Mouse (Mus musculus) midbrain, embryonic 10.5 days (tissue): Measurements from ENCODE around the gene Pkmyt1. TPM values are rescaled to one million over a fixed set of nuclear protein-coding genes. Genes with fewer than 3 reads are reported as not detected.
A peak's percentile ranks its signal among the peaks of the same experiment; 100 is the strongest.
"Not testable (repeated sequence)": the region's sequence is repeated elsewhere in the genome, so short reads cannot be mapped to it uniquely, and the experiment has no call there.

Experiments
- DNase-seq: peaks from one replicate; pipeline ENCODE4 v3.0.0-alpha.2; 2017; ENCODE audit warnings: low spot score
- H3K27ac ChIP-seq: fragments of 300-500 bp; sonication (generic); replicated peaks from 2 replicates; pipeline ENCODE4 v1.5.1; 2016; ENCODE audit warnings: mild to moderate bottlenecking
- H3K27me3 ChIP-seq: fragments of 300-500 bp; sonication (generic); 2 replicates; pipeline ENCODE4 v1.6.1; 2016; ENCODE audit warnings: low read depth, mild to moderate bottlenecking; ENCODE audit not compliant: poor library complexity, severe bottlenecking
- H3K36me3 ChIP-seq: fragments of 300-500 bp; sonication (generic); 2 replicates; pipeline ENCODE4 v1.6.1; 2016; ENCODE audit warnings: mild to moderate bottlenecking, moderate library complexity
- H3K4me1 ChIP-seq: fragments of 300-500 bp; sonication (generic); 2 replicates; pipeline ENCODE4 v1.6.1; 2016
- H3K4me3 ChIP-seq: fragments of 300-500 bp; sonication (generic); 2 replicates; pipeline ENCODE4 v1.5.1; 2016; ENCODE audit warnings: mild to moderate bottlenecking, moderate library complexity
- H3K9me3 ChIP-seq: fragments of 300-500 bp; sonication (generic); replicated peaks from 2 replicates; pipeline ENCODE4 v1.6.1; 2016; ENCODE audit warnings: mild to moderate bottlenecking
- WGBS: fragments of 180-500 bp; shearing (Covaris S2); methylation state at CpG from one replicate; pipeline ENCODE4 v1.1.7; 2016; 5-methylcytosine and 5-hydroxymethylcytosine counted together
- polyA plus RNA-seq: library from polyadenylated mRNA; unstranded; fragments of >200 nt; fragmentation: Nextera tagmentation; extraction: Ambion mirVana; gene quantifications from 2 replicates; pipeline ENCODE4 v1.2.1, GENCODE M21; 2016

Pkmyt1 gene
- polyA plus RNA-seq, 1 experiment from 2014 or later = 58.5 TPM

DNA sequence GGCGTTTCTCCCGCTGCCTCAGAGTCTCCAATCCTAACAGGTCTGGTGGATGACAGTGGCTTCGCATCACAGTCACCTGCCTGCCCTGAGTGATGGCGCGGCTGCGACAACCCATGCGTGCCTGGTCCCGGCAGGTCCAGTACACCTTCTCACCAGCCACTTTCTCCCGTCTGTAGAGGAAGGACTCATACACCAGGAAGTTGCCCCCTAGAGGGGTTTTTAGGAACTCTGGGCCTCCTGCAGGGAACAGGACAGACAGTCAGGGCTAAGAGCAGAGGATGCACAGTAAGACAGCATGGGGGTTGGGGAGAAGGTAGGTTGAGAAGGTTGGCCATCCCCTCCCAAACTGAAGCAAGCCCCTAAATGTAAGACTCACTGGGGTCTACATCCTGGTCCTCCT is 34.1 kb downstream of the Pkmyt1 start:
- H3K27me3 ChIP-seq = no peaks in the 10 kb centered on the region
- peaks cover 91% of the 10 kb centered on the region for H3K36me3 ChIP-seq
- H3K9me3 ChIP-seq = no peaks in the 10 kb centered on the region; the same call in 1 of the 2 replicates
- DNase-seq = no peak
- 92% methylated on average over 9 of the region's 9 CpGs for WGBS
- no peak overlapping the region for H3K4me3 ChIP-seq
- H3K4me1 ChIP-seq = no peaks in the 10 kb centered on the region
- no peak overlapping the region for H3K27ac ChIP-seq

DNA sequence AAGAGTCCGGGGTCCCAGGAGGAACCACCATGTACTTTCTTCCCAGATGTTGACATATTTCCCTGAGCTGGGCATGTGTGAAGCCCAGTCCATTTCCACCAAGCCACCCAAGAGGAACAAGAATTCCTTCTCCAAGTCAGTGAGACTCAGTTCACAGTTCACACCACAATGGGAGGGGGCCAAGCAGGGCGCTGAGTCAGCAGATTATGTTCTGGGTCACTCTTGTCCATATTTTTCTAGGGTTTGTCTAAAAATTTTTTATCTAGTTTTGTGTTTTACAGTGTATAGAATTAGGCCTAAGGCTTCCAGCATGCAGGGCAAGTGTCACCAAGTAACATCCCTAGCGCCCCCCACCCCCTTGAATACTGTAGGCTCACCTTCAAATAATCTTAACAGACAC is 35.0 kb downstream of the Pkmyt1 start:
- WGBS = 94% methylated on average over 3 of the region's 3 CpGs
- no peak overlapping the region for H3K27ac ChIP-seq
- H3K4me1 ChIP-seq = no peaks in the 10 kb centered on the region
- no peaks in the 10 kb centered on the region; the same call in 1 of the 2 replicates for H3K9me3 ChIP-seq
- peaks cover 91% of the 10 kb centered on the region for H3K36me3 ChIP-seq
- no peaks in the 10 kb centered on the region for H3K27me3 ChIP-seq
- DNase-seq = no peak
- H3K4me3 ChIP-seq = no peak overlapping the region

DNA sequence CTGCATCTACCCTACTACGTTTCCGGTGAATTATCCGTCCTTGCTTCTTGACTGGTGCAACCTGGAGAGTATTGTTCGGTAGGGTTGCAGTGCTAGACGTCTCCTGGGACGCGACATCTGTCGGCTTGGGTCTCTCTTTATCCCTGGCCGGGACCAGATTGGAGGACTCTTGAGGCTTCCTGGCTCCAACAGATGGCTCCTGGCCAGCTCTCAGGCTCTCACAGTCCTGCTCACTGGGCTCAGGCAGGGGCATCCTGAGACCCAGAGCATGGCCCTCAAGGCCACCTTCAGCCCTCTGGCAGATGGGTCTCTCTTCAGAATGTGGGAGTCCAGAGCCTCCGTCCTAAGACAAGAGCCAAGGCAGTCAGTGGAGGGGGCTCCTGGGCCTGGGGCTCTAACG is 36.8 kb downstream of the Pkmyt1 start:
- Histone ChIP-seq H3K4me3 (no peak overlapping the region), H3K36me3 (peaks cover 89% of the 10 kb centered on the region), H3K27ac (no peak overlapping the region), H3K4me1 (no peaks in the 10 kb centered on the region), H3K27me3 (no peaks in the 10 kb centered on the region), H3K9me3 (no peaks in the 10 kb centered on the region; the same call in 1 of the 2 replicates)
- no peak for DNase-seq
- WGBS = 94% methylated on average over 11 of the region's 11 CpGs

DNA sequence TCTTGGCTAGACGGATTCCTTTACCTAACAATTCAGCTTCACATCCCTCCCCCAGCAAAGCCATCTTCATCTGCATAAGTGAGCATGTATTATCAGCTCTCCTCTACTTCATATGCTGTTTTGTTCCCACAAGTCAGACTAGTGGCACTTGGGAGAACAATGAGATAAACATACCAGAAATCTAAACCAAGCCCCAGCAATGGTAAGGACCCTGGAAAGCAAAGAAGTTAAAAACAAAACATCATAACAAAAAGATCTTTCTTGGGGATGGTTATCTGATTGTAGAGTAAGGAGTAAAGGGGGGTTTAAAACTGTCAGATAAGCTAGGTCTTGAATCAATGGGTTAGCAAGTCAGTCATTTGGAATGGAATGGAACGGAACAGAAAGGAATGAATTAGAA is 44.4 kb downstream of the Pkmyt1 start:
- WGBS = 10% methylated on average over 2 of the region's 2 CpGs
- Histone ChIP-seq H3K4me3 (peak overlapping the region; percentile 91), H3K36me3 (peaks cover 42% of the 10 kb centered on the region), H3K27ac (peak overlapping the region; percentile 98), H3K9me3 (no peaks in the 10 kb centered on the region), H3K4me1 (peaks cover 23% of the 10 kb centered on the region), H3K27me3 (no peaks in the 10 kb centered on the region)
- DNase-seq = no peak

DNA sequence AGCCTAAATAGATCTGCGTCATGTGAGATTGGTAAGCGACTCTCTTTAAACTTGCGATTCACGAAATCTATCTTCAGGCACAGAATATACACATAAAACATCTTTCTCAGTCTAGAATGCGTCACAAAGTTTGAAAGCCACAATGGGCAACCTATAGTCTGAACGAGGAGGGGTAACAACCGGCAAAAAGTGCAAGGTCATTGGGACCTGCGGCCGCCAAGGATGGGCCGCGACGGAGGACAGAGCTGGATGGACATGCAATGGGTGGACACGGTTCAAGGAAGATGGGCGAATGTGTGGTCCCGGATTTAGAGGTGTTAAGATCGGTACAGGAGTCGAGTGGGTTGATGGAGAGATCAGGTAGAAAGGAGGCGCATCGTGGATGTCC is 44.8 kb downstream of the Pkmyt1 start:
- Histone ChIP-seq H3K27me3 (no peaks in the 10 kb centered on the region), H3K36me3 (peaks cover 38% of the 10 kb centered on the region), H3K4me3 (peak overlapping the region; percentile 91), H3K9me3 (no peaks in the 10 kb centered on the region), H3K27ac (peak overlapping the region; percentile 98), H3K4me1 (peaks cover 23% of the 10 kb centered on the region)
- WGBS = 2% methylated on average over 19 of the region's 19 CpGs
- DNase-seq = no peak

DNA sequence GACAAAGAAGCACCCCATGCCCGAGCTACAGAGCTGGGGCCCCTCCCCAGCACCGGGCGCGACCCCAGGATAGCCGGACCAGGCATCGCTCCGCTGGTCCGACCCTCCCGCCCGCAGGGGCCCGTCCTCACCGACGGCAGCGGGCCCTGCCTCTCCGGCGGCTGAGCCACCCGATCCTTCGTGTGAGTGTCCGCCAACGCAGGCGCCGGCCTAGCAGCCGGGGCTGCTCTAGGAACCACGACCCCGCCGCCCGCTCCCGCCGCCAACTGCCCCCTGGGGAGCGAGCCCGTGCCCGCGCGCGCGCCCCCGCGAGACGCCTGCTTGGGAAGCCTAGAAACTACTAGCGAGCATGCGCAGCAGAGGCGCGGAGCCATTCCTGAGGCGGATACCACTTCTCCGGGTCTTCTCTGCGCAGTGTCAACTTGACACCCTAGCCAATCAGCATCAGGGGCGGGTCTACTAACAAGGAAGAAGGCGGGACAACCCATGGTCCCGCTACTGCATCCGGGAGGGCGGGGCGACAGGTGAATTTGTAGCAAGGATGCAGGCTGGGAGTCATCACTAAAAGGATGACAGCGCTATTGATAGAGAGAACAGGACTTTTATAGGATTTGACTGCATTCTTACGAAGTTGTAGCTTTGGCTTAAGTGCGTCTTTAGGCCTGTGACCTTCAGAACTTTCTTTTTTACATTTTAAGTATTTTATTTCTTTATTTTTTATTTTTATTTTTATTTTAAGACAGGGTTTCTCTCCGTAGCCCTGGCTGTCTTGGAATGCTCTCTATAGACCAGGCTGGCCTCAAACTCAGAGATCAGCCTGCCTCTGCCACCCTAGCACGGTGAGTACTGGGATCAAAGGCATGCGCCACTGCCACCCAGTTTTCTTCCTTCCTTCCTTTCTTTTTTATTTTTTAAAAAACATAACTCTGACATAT is 45.4 kb downstream of the Pkmyt1 start, which contains the start of gene Flywch1:
Gene Flywch1, minus strand, starts transcription at position 319 of the 935 bp plus-strand sequence.
- peaks cover 23% of the 10 kb centered on the region for H3K4me1 ChIP-seq
- H3K27ac ChIP-seq = peak within 1 kb of the TSS; percentile 98
- H3K4me3 ChIP-seq = peak within 1 kb of the TSS; percentile 91
- WGBS = 3% methylated on average over 58 of the region's 58 CpGs
- DNase-seq = peak; percentile 99
- H3K27me3 ChIP-seq = no peaks in the 10 kb centered on the region
- peaks cover 33% of the 10 kb centered on the region for H3K36me3 ChIP-seq
- H3K9me3 ChIP-seq = no peaks in the 10 kb centered on the region

DNA sequence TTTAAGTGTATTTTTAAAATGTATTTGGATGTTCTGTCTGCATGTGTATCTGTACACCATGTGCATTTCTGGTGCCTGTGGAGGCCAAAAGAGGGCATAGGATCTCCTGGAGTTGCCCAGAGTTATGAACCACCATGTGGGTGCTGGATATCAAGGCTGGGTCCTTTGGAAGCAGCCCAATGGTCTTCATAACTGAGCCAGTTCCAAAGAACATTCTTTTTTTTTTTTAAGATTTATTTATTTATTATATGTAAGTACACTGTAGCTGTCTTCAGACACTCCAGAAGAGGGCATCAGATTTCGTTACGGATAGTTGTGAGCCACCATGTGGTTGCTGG is 46.1 kb downstream of the Pkmyt1 start:
- 80% methylated on average over 2 of the region's 2 CpGs for WGBS
- DNase-seq, H3K27ac ChIP-seq, H3K27me3 ChIP-seq, H3K9me3 ChIP-seq: not testable (repeated sequence)
- peaks cover 23% of the 10 kb centered on the region for H3K4me1 ChIP-seq
- H3K4me3 ChIP-seq = peak overlapping the region; percentile 91
- peaks cover 27% of the 10 kb centered on the region for H3K36me3 ChIP-seq

DNA sequence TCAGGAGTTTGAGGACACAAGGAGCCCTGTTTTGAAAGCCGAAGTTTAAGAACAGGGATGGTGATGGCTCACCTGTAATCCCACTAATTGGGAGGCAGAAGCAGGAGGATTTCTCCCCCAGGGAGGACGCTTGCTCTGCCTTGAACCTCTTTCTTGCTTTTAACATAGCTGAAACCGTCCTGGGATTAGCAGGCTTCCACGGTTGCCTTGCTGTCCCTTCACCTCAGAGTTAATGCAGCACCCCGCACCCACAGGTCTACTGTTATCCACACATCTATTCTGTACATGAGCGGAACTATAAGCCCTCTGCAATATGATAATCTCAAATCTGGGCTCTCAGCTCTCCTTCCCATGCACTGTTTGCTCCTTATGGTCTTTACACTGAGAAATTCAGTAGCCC is 47.5 kb downstream of the Pkmyt1 start:
- peaks cover 13% of the 10 kb centered on the region for H3K36me3 ChIP-seq
- no peak for DNase-seq
- H3K27me3 ChIP-seq = no peaks in the 10 kb centered on the region
- no peak overlapping the region for H3K27ac ChIP-seq
- no peak overlapping the region for H3K4me3 ChIP-seq
- H3K9me3 ChIP-seq = no peaks in the 10 kb centered on the region
- 75% methylated on average over 6 of the region's 6 CpGs for WGBS
- H3K4me1 ChIP-seq = peaks cover 23% of the 10 kb centered on the region

DNA sequence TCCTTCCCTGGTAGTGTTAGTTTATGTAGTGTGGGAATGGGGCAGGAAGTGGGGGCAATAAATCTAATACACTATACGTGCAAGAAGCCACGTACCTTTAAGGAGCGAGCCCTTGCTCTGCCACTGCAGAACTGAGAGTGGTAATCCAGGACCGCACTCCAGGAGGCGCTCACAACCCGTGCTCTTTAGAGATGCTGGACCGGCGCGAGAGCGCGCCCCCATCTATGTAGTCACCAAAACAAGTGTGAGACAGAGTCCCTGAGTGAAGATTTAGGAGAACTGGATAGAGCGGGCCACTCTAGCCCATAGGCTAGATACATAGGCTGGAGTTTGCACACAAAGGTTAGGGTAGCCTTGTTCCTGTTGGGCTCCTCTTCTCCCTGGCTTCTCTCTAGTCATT is 48.0 kb downstream of the Pkmyt1 start:
- Histone ChIP-seq H3K4me1 (peaks cover 23% of the 10 kb centered on the region), H3K4me3 (no peak overlapping the region), H3K9me3 (no peaks in the 10 kb centered on the region), H3K27me3 (no peaks in the 10 kb centered on the region), H3K36me3 (peaks cover 8% of the 10 kb centered on the region), H3K27ac (no peak overlapping the region)
- WGBS = 11% methylated on average over 12 of the region's 12 CpGs
- DNase-seq = peak; percentile 80

DNA sequence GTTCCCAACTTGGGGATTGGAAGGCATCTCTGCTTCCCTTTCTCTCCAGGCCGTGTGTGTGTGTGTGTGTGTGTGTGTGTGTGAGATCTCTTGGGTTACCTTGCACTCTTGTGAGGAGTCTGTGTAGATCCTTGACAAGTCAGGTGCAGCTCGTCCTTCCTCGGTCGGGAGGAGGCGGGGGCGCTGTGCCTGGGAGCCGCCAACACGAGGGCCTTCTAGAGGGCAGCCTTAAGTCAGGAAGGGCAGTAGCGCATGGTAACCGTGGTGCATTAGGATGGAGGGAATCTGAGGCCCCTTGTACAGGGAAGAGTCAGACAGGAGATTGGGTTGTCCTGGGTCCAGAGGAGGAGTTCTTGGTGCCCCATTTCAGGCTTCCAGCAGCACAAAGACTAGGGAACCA is 50.1 kb downstream of the Pkmyt1 start:
- WGBS = 73% methylated on average over 10 of the region's 10 CpGs
- Histone ChIP-seq H3K36me3 (no peaks in the 10 kb centered on the region), H3K27ac (no peak overlapping the region), H3K4me3 (no peak overlapping the region), H3K27me3 (no peaks in the 10 kb centered on the region), H3K9me3 (no peaks in the 10 kb centered on the region), H3K4me1 (peaks cover 10% of the 10 kb centered on the region)
- DNase-seq = no peak

DNA sequence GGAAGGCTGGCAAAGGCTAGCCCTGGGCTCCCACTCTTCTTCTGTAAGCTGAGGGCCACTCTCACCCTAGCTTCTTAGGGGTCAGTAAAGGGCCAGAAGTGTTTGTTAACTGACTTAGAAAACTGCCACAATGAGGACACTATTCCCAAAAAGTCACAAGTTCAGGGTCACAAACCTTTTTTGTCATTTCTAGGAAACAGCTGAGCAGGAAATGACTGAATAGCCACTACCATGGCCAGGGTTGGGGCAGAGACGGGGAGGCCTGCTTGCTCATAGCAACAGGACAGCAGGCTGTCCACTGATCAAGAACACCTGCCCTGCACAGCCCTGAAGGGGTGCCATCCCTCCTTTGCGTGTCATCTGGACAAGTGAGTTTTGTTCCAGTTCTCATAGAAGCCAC is 51.0 kb downstream of the Pkmyt1 start:
- WGBS = 84% methylated on average over 2 of the region's 2 CpGs
- no peak overlapping the region for H3K4me3 ChIP-seq

DNA sequence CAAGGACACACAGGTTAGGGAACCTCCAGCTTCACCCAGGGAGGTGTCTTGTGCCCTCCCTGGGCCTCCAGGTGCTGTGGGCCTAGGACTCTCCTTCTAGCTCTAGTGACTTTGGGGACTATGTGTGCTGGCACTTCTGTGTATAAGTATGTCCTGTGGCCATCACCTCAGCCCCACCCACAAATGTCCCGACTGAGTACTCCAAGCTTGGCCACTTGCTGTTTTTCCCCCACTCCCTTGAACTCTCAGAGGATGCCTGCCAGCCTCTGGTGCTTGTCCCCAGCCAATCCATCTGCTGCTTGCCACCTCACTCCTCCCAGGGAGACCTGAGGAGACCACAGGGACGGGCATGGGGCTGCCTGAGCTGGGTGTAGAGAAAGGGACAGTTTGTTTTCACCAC is 52.3 kb downstream of the Pkmyt1 start:
- Histone ChIP-seq H3K9me3 (no peaks in the 10 kb centered on the region), H3K4me1 (peaks cover 6% of the 10 kb centered on the region; the same call in 1 of the 2 replicates), H3K27ac (no peak overlapping the region), H3K4me3 (no peak overlapping the region), H3K27me3 (no peaks in the 10 kb centered on the region), H3K36me3 (no peaks in the 10 kb centered on the region)
- WGBS = 74% methylated on average over 2 of the region's 2 CpGs
- DNase-seq = no peak

More for the DNA sequence above, 51.0 kb downstream of the Pkmyt1 start:
- Histone ChIP-seq H3K27me3 (no peaks in the 10 kb centered on the region), H3K9me3 (no peaks in the 10 kb centered on the region), H3K4me1 (peaks cover 6% of the 10 kb centered on the region; the same call in 1 of the 2 replicates), H3K36me3 (no peaks in the 10 kb centered on the region), H3K27ac (no peak overlapping the region)
- no peak for DNase-seq

DNA sequence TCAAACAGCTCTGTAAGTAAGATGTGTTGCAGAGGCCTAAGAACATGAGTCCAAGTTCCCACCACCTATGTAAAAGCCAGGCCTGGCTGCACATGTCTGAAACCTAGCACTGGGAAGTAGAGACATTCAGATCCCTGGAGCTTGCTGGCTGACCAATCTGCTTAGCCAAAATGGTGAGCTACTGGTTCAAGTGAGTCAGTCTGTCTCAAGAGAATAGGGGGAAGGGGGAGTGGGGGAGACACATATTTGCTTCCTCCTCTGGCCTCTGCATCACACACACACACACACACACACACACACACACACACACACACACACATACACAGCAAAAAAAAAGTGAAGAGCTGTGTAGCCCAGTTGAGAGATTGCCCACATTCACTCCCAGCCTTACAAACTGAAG is 57.2 kb downstream of the Pkmyt1 start:
- no peaks in the 10 kb centered on the region for H3K36me3 ChIP-seq
- no peak for DNase-seq
- H3K27me3 ChIP-seq = no peaks in the 10 kb centered on the region
- no peaks in the 10 kb centered on the region for H3K9me3 ChIP-seq
- peaks cover 16% of the 10 kb centered on the region for H3K4me1 ChIP-seq
- H3K27ac ChIP-seq = no peak overlapping the region
- no peak overlapping the region for H3K4me3 ChIP-seq
